Mouse (Mus musculus) bone marrow macrophage, adult 2 months (primary cell): ENCODE results near the gene Sult2b1.

Experiments used
- CTCF ChIP-seq: IDR thresholded peaks from 2 replicates; pipeline ENCODE4 v1.5.1; 2012; ENCODE audit warnings: low read depth, mild to moderate bottlenecking, low read length, moderate library complexity
- POLR2A ChIP-seq: IDR thresholded peaks from 2 replicates; pipeline ENCODE4 v1.6.1; 2012; ENCODE audit warnings: mild to moderate bottlenecking, low read depth, low read length, borderline replicate concordance

DNA sequence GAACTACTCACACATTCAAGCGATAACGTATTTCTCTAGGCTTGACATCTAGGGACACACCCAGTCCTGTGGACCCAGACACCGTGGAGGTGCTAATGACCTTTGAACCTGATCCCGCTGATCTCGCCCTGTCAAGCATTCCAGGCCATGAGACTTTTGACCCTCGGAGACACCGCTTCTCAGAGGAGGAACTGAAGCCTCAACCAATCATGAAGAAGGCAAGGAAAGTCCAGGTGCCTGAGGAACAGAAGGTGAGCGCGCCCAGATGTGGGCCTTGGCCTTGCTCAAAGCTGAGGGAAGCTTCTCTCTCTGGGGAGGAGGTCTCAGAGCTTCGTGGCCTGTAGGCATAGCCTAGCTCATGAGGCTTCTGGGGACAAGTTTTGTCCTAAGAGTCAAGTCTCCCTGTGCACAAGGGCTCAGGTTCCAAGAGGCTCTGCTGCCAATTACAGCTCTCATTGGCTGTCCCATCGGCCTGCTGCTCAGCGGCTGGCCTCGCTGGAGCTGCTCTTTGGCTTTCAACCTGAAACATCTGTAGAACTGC is 76.2 kb downstream of the Sult2b1 start:
- no peak for TF ChIP-seq CTCF
- TF ChIP-seq POLR2A, result no peak
